Mouse (Mus musculus): ENCODE results near the gene Gadd45gip1. TPM values are rescaled to one million over a fixed set of nuclear protein-coding genes. Genes with fewer than 3 reads are reported as not detected.

Gadd45gip1 gene
- polyA plus RNA-seq, 1 experiment from 2014 or later, result 45.8 TPM

DNA sequence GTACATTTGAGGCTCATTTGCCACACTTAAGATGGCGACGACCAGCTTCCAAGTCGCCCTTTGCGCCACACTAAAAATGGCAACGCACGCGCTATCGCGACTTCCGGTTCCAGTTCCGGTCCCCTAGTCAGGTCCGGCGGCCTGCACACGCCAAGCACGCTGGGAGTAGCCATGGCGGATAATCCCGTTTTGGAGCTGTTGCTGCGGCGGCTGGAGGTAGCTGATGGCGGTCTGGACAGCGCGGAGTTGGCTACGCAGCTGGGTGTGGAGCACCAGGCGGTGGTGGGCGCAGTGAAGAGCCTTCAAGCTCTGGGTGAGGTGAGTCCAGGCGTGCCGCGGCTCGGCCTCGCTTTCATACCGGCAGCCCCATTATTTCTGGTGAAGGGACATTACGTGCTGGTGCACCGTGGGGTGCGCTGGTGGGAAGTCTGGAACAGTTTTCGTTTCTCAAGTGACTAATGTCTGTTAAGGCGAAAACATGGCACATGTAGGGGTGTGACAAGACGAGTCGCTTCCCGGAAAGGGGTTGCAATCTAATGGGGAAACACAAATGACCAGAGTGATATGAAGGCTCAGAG, 25.6 kb downstream of the Gadd45gip1 start, which contains the start of gene Farsa:
TSS of gene Farsa (plus strand) at position 126 of the 578 bp plus-strand sequence.
- DNase-seq (ENCODE audit: low spot score), result peak; percentile 94
- Histone ChIP-seq H3K36me3 (peaks cover 30% of the 10 kb centered on the region), H3K4me1 (replicated peaks) (peaks cover 14% of the 10 kb centered on the region), H3K9me3 (no peaks in the 10 kb centered on the region), H3K27me3 (ENCODE audit: insufficient read depth, poor library complexity, severe bottlenecking) (0 out of 2 replicates have a peak, but pooled peaks cover 5% of the 10 kb centered on the region), H3K27ac (peak within 1 kb of the TSS; percentile 92), H3K4me3 (peak within 1 kb of the TSS; percentile 97)
- WGBS, result under 1% methylated on average over 39 of the region's 39 CpGs

DNA sequence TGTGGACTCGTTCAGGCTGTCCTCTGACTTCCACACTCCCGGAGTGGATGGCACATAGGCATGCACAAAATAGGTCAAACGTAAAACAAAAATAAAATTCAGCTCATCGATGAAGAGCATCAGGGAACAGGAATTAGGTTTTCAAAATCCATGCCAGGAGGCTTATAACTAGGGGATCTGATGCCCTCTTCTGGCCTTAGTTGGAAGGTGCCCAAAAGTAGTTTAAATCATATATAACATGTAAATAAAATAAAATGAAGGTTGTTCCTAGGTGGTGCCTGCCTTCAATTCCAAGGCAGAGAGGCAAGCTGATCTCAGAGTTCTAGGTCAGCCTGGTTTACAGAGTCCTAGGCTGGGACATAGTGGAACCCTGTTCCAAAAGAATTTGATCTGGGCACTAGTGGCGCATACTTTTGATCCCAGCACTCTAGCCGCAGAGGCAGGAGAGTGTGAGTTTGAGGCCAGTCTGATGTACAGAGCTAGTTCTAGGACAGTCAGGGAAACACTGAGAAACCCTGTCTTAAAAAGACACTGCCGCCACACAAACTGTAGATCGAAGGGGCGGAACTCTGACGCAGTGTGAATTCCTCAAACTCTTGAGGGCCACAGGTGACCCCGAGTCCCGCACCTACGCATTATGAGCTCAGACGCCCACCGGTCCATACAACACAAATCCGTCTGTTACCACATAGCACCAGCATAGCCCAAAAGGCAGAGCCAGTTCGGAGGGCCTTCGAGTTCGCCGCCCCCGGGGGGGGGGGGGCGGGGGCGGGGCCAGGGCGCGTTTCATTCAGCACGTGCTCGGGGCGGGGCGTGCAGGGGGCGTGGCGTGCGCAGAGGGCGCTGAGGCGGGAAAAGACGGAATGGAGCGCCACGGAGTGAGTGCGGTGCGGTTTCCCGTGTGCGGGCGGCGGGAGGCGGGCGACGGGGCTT, 40.3 kb downstream of the Gadd45gip1 start, which contains the start of gene Syce2:
TSS of gene Syce2 (plus strand) at position 736 of the 933 bp plus-strand sequence.
- WGBS, result 15% methylated on average over 46 of the region's 46 CpGs
- H3K9me3 ChIP-seq, result no peaks in the 10 kb centered on the region
- peaks cover 15% of the 10 kb centered on the region for H3K4me1 ChIP-seq (replicated peaks)
- peaks cover 32% of the 10 kb centered on the region for H3K36me3 ChIP-seq
- peak within 1 kb of the TSS; percentile 55 for H3K4me3 ChIP-seq
- H3K27ac ChIP-seq, result peak within 1 kb of the TSS; percentile 81
- peak; percentile 72 for DNase-seq (ENCODE audit: low spot score)
- peaks cover 23% of the 10 kb centered on the region for H3K27me3 ChIP-seq (ENCODE audit: insufficient read depth, poor library complexity, severe bottlenecking)

DNA sequence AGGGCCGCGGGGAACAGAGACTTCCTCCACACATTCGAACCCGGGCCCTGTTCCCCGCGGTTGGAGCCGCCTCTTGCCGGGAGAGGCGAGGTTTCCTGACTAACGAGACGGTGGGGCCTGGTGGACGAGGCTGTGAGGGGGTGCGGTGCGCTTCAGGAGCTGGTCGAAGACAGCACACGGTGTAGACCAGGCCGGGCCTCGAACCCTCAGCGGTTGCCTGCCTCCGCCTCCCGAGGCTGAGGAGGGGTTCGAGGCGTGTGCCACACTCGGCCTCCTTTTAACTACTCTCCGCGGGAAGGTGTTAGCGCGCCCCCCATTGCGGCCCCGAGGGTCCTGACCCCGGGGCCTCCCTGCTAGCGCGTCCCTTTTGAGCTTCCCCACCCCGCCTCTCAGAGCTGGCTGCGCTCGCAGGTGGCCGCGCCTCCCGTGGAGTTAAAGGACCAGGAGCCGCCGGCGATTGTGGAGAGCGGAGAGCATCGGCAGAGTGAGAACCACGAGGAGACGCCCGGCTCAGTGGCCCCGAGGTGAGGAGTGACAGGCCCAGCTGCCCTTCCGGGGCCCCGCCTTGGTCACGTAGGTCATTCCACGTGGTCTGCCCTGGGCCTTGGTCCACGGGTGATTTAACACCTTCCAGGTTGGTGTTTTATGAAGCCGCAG, 41.1 kb downstream of the Gadd45gip1 start:
- Histone ChIP-seq H3K4me3 (peak overlapping the region; percentile 55), H3K36me3 (peaks cover 24% of the 10 kb centered on the region), H3K27ac (peak overlapping the region; percentile 81), H3K27me3 (ENCODE audit: insufficient read depth, poor library complexity, severe bottlenecking) (peaks cover 23% of the 10 kb centered on the region), H3K9me3 (no peaks in the 10 kb centered on the region), H3K4me1 (replicated peaks) (peaks cover 15% of the 10 kb centered on the region)
- WGBS, result 2% methylated on average over 54 of the region's 54 CpGs
- peak; percentile 35 for DNase-seq (ENCODE audit: low spot score)

DNA sequence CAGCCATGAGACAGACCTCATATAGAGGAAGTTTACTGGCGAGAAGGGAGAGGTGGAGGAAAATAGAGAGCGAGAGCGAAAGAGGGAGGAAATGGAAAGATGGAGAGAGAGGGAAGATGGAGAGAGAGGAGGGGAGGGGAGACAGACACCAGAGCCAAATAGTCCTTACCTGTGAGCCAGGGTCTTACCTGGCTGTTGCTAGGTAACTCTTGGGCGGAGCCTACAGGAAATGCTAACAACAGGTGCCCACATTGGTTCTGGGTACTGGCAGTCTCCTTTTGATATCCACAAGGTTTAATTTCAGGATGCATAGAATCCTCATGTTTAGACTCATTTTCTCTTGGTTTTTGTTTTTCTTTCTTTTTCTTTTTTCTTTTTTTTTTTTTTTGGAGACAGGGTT, 41.7 kb downstream of the Gadd45gip1 start:
- H3K9me3 ChIP-seq, result no peaks in the 10 kb centered on the region
- peaks cover 18% of the 10 kb centered on the region for H3K36me3 ChIP-seq
- H3K27me3 ChIP-seq (ENCODE audit: insufficient read depth, poor library complexity, severe bottlenecking), result peaks cover 23% of the 10 kb centered on the region
- H3K4me3 ChIP-seq, result peak overlapping the region; percentile 55
- WGBS, result 68% methylated on average over 4 of the region's 4 CpGs
- H3K4me1 ChIP-seq (replicated peaks), result peaks cover 15% of the 10 kb centered on the region
- H3K27ac ChIP-seq, result peak overlapping the region; percentile 81; the same call in 1 of the 2 replicates
- no peak for DNase-seq (ENCODE audit: low spot score)

DNA sequence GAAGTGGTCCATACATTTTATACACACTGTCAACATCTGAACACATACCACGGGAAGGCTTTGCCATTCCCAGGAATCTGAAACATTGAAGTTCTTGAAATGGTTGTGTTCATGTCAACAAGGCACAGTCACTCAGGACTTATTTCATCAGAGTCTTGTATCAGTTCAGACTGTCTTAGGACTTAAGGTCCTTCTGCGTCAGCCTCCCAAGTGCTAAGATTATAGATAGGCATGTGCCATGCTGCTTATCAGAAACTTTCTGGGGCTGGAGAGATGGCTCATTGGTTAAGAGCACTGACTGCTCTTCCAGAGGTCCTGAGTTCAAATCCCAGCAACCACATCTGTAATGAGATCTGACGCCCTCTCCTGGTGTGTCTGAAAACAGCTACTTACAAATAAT, 43.0 kb downstream of the Gadd45gip1 start:
- peaks cover 15% of the 10 kb centered on the region for H3K4me1 ChIP-seq (replicated peaks)
- no peak overlapping the region for H3K4me3 ChIP-seq
- H3K27ac ChIP-seq, result no peak overlapping the region
- H3K9me3 ChIP-seq, result no peaks in the 10 kb centered on the region
- 91% methylated on average over 3 of the region's 3 CpGs for WGBS
- no peak for DNase-seq (ENCODE audit: low spot score)
- peaks cover 5% of the 10 kb centered on the region for H3K36me3 ChIP-seq
- H3K27me3 ChIP-seq (ENCODE audit: insufficient read depth, poor library complexity, severe bottlenecking), result peaks cover 23% of the 10 kb centered on the region

DNA sequence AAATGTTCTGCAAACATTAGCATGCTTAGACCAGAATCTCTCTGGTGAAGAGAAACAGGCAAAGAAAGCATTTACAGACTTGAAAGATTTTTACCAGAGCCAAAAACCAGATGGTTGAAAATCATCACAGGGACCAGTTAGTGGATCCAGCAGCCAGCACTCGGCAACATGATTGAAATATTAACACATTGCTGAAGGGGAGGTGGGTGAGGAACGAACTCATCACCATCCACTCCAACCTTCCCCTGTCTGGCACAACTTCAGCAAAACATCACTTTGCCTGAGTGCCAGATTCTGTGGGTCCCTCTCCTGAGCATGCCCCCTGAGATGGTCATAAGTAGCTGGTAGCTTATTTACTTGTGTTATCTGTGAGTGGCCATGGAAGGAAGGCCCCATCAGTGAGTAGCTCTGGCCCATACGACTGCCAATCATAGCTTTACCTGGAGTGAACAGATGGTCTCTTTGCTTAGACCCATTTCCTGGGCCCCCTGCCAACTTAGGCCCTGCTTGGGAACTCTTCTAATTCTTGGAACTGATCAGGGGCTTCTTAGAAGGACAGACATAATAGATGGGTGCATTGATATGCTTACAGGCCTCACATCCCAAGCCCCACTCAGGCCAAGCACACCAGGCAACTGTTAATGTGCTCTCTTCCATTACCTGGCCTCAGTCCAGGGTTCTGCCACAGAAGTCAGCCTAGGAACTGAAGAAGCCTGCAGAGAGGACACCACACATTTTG, 46.1 kb downstream of the Gadd45gip1 start:
- no peaks in the 10 kb centered on the region for H3K36me3 ChIP-seq
- H3K4me1 ChIP-seq (replicated peaks), result peaks cover 6% of the 10 kb centered on the region
- H3K4me3 ChIP-seq, result no peak overlapping the region
- H3K27ac ChIP-seq, result no peak overlapping the region
- DNase-seq (ENCODE audit: low spot score), result no peak
- peaks cover 15% of the 10 kb centered on the region for H3K27me3 ChIP-seq (ENCODE audit: insufficient read depth, poor library complexity, severe bottlenecking)
- no peaks in the 10 kb centered on the region for H3K9me3 ChIP-seq
- WGBS, result 90% methylated on average over 3 of the region's 3 CpGs

DNA sequence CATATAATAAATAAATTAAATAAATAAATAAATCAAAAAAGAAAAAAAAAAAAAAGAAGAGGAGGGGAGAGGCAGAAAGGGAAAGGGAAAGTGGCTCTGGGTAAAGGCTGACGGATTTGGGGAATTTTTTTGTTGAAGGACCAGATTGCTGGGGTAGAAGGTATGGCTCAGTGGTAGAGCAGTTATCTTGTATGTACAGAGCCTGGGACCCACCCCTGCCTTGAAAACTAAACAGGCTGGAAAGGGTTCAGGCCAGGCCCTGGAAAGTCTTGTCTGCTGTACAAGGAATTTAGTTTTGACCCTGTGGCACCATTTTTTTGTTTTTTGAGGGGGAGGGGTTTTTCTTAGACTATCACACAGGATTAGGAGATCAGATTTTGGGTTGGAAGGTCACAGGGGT, 47.6 kb downstream of the Gadd45gip1 start:
- Histone ChIP-seq H3K9me3 (no peaks in the 10 kb centered on the region), H3K4me3 (no peak overlapping the region), H3K27ac (no peak overlapping the region), H3K27me3 (ENCODE audit: insufficient read depth, poor library complexity, severe bottlenecking) (0 out of 2 replicates have a peak, but pooled peaks cover under 1% of the 10 kb centered on the region), H3K36me3 (no peaks in the 10 kb centered on the region), H3K4me1 (replicated peaks) (no peaks in the 10 kb centered on the region)
- no peak for DNase-seq (ENCODE audit: low spot score)
- WGBS, result 89% methylated on average over 1 of the region's 1 CpGs

DNA sequence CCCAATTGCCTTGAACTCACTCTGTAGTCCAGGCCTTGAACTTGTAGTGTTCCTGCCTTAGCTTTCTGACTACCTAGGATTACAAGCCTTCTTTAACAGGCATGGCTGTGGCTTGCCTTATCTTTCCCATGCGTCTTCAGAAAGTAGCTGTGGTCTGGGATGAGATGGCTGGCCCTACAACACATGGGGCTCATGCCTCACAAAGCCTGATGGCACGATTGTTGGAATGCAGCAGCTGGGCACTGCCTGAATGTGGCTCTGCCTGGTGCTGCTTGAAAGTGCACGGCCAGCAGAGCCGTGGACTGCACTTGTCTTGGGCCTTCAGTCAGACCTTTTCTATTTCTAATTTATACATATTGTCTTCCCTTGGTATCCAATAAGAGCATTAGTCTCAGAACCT, 53.4 kb downstream of the Gadd45gip1 start:
- no peak for DNase-seq (ENCODE audit: low spot score)
- Histone ChIP-seq H3K9me3 (no peaks in the 10 kb centered on the region), H3K4me3 (no peak overlapping the region), H3K27ac (no peak overlapping the region), H3K27me3 (ENCODE audit: insufficient read depth, poor library complexity, severe bottlenecking) (no peaks in the 10 kb centered on the region), H3K4me1 (replicated peaks) (no peaks in the 10 kb centered on the region), H3K36me3 (peaks cover 48% of the 10 kb centered on the region)
- 87% methylated on average over 4 of the region's 4 CpGs for WGBS

Other genes with a start within 250 kb of the Gadd45gip1 start
- gene Ier2, start 168.7 kb upstream of the Gadd45gip1 start, polyA plus RNA-seq (2016; fragmentation: Nextera tagmentation; extraction: Ambion mirVana), result 89.9 and 94.7 TPM in 2 replicates
- gene Trmt1, start 145.2 kb upstream of the Gadd45gip1 start, polyA plus RNA-seq (2016; fragmentation: Nextera tagmentation; extraction: Ambion mirVana), result 57.8 and 65.9 TPM in 2 replicates
- gene Nacc1, start 143.7 kb upstream of the Gadd45gip1 start, polyA plus RNA-seq (2016; fragmentation: Nextera tagmentation; extraction: Ambion mirVana), result 25.2 and 28.9 TPM in 2 replicates
- 5.6 and 6.5 TPM in 2 replicates for gene Lyl1, start 130.1 kb upstream of the Gadd45gip1 start, polyA plus RNA-seq (2016; fragmentation: Nextera tagmentation; extraction: Ambion mirVana)
- gene G430095P16Rik, start 108.5 kb upstream of the Gadd45gip1 start, polyA plus RNA-seq (2016; fragmentation: Nextera tagmentation; extraction: Ambion mirVana), result 0.54 and 1.9 TPM in 2 replicates
- 0.07 and 0.29 TPM in 2 replicates for gene Nfix, start 31.2 kb upstream of the Gadd45gip1 start, polyA plus RNA-seq (2016; fragmentation: Nextera tagmentation; extraction: Ambion mirVana)
- 3.8 and 5.5 TPM in 2 replicates for gene Dand5, start 8.7 kb upstream of the Gadd45gip1 start, polyA plus RNA-seq (2016; fragmentation: Nextera tagmentation; extraction: Ambion mirVana)
- gene Rad23a, start 9.1 kb downstream of the Gadd45gip1 start, polyA plus RNA-seq (2016; fragmentation: Nextera tagmentation; extraction: Ambion mirVana), result 115 TPM in 2 replicates
- gene Calr, start 15.4 kb downstream of the Gadd45gip1 start, polyA plus RNA-seq (2016; fragmentation: Nextera tagmentation; extraction: Ambion mirVana), result 783 and 812 TPM in 2 replicates
- gene Farsa, start 25.5 kb downstream of the Gadd45gip1 start, polyA plus RNA-seq (2016; fragmentation: Nextera tagmentation; extraction: Ambion mirVana), result 129 and 134 TPM in 2 replicates
- 61.5 and 67.1 TPM in 2 replicates for gene Syce2, start 40.6 kb downstream of the Gadd45gip1 start, polyA plus RNA-seq (2016; fragmentation: Nextera tagmentation; extraction: Ambion mirVana)
- 35.5 and 43.4 TPM in 2 replicates for gene Gcdh, start 62.4 kb downstream of the Gadd45gip1 start, polyA plus RNA-seq (2016; fragmentation: Nextera tagmentation; extraction: Ambion mirVana)
- gene Klf1, start 70.4 kb downstream of the Gadd45gip1 start, polyA plus RNA-seq (2016; fragmentation: Nextera tagmentation; extraction: Ambion mirVana), result 18.2 and 21.5 TPM in 2 replicates
- 5.8 and 6.6 TPM in 2 replicates for gene Dnase2a, start 77.0 kb downstream of the Gadd45gip1 start, polyA plus RNA-seq (2016; fragmentation: Nextera tagmentation; extraction: Ambion mirVana)
- 5.0 and 12.7 TPM in 2 replicates for gene Mast1, start 105.8 kb downstream of the Gadd45gip1 start, polyA plus RNA-seq (2016; fragmentation: Nextera tagmentation; extraction: Ambion mirVana)
- 0.55 and 0.88 TPM in 2 replicates for gene Rtbdn, start 115.5 kb downstream of the Gadd45gip1 start, polyA plus RNA-seq (2016; fragmentation: Nextera tagmentation; extraction: Ambion mirVana)
- gene Gm49661, start 137.9 kb downstream of the Gadd45gip1 start, polyA plus RNA-seq (2016; fragmentation: Nextera tagmentation; extraction: Ambion mirVana), result not detected in 2 replicates
- 1,241 and 1,456 TPM in 2 replicates for gene Prdx2, start 138.1 kb downstream of the Gadd45gip1 start, polyA plus RNA-seq (2016; fragmentation: Nextera tagmentation; extraction: Ambion mirVana)
- gene Rnaseh2a, start 138.2 kb downstream of the Gadd45gip1 start, polyA plus RNA-seq (2016; fragmentation: Nextera tagmentation; extraction: Ambion mirVana), result 137 and 146 TPM in 2 replicates
- 6.5 and 8.7 TPM in 2 replicates for gene Junb, start 147.2 kb downstream of the Gadd45gip1 start, polyA plus RNA-seq (2016; fragmentation: Nextera tagmentation; extraction: Ambion mirVana)
- 14.5 and 16.8 TPM in 2 replicates for gene Hook2, start 159.1 kb downstream of the Gadd45gip1 start, polyA plus RNA-seq (2016; fragmentation: Nextera tagmentation; extraction: Ambion mirVana)
- gene Best2, start 183.0 kb downstream of the Gadd45gip1 start, polyA plus RNA-seq (2016; fragmentation: Nextera tagmentation; extraction: Ambion mirVana), result not detected in 2 replicates
- 162 and 176 TPM in 2 replicates for gene Asna1, start 193.8 kb downstream of the Gadd45gip1 start, polyA plus RNA-seq (2016; fragmentation: Nextera tagmentation; extraction: Ambion mirVana)
- 149 and 164 TPM in 2 replicates for gene Trir, start 195.3 kb downstream of the Gadd45gip1 start, polyA plus RNA-seq (2016; fragmentation: Nextera tagmentation; extraction: Ambion mirVana)
- 27.4 and 28.4 TPM in 2 replicates for gene Tnpo2, start 205.4 kb downstream of the Gadd45gip1 start, polyA plus RNA-seq (2016; fragmentation: Nextera tagmentation; extraction: Ambion mirVana)
- 28.0 and 33.4 TPM in 2 replicates for gene Fbxw9, start 228.5 kb downstream of the Gadd45gip1 start, polyA plus RNA-seq (2016; fragmentation: Nextera tagmentation; extraction: Ambion mirVana)
- gene Gm5741, start 236.5 kb downstream of the Gadd45gip1 start, polyA plus RNA-seq (2016; fragmentation: Nextera tagmentation; extraction: Ambion mirVana), result 0.86 and 1.0 TPM in 2 replicates
- gene Dhps, start 240.2 kb downstream of the Gadd45gip1 start, polyA plus RNA-seq (2016; fragmentation: Nextera tagmentation; extraction: Ambion mirVana), result 73.7 and 75.2 TPM in 2 replicates
- 134 and 136 TPM in 2 replicates for gene Wdr83os, start 249.2 kb downstream of the Gadd45gip1 start, polyA plus RNA-seq (2016; fragmentation: Nextera tagmentation; extraction: Ambion mirVana)
- gene Wdr83, start 249.8 kb downstream of the Gadd45gip1 start, polyA plus RNA-seq (2016; fragmentation: Nextera tagmentation; extraction: Ambion mirVana), result 63.4 TPM in 2 replicates

All from hindbrain, embryonic 10.5 days (tissue).